Mouse (Mus musculus) forebrain, postnatal 0 days (tissue): ENCODE measurements around the gene BC024978. TPM values are rescaled to one million over a fixed set of nuclear protein-coding genes. Genes with fewer than 3 reads are reported as not detected.

Source experiments
- ATAC-seq: fragments of 200-750 bp; cut with Nextera tagmentation; 2 replicates; pipeline ENCODE4 v1.8.0; 2017; ENCODE audit warnings: mild to moderate bottlenecking, moderate library complexity
- DNase-seq: peaks from one replicate; pipeline ENCODE4 v3.0.0-alpha.2; 2015
- H3K27ac ChIP-seq: fragments of 300-500 bp; sonication (generic); 2 replicates; pipeline ENCODE4 v1.5.1; 2014; ENCODE audit warnings: low read depth, mild to moderate bottlenecking, antibody characterized with exemption, low read length, moderate library complexity, mixed read lengths
- H3K27me3 ChIP-seq: fragments of 300-500 bp; sonication (generic); 2 replicates; pipeline ENCODE4 v1.6.1; 2014; ENCODE audit warnings: mild to moderate bottlenecking, low read length, mixed read lengths; ENCODE audit not compliant: insufficient read depth
- H3K36me3 ChIP-seq: fragments of 300-500 bp; sonication (generic); 2 replicates; pipeline ENCODE4 v1.6.1; 2014; ENCODE audit warnings: mild to moderate bottlenecking, moderate library complexity; ENCODE audit not compliant: insufficient read depth
- H3K4me1 ChIP-seq: fragments of 300-500 bp; sonication (generic); 2 replicates; pipeline ENCODE4 v1.6.1; 2014; ENCODE audit warnings: antibody characterized with exemption; ENCODE audit not compliant: insufficient read depth
- H3K4me2 ChIP-seq: fragments of 300-500 bp; sonication (generic); 2 replicates; pipeline ENCODE4 v1.6.1; 2014; ENCODE audit warnings: low read depth, mild to moderate bottlenecking, moderate library complexity
- H3K4me3 ChIP-seq: fragments of 300-500 bp; sonication (generic); 2 replicates; pipeline ENCODE4 v1.5.1; 2014; ENCODE audit warnings: low read depth, low read length, mixed read lengths
- H3K9ac ChIP-seq: fragments of 300-500 bp; sonication (generic); 2 replicates; pipeline ENCODE4 v1.6.1; 2014; ENCODE audit warnings: mild to moderate bottlenecking
- H3K9me3 ChIP-seq: fragments of 300-500 bp; sonication (generic); 2 replicates; pipeline ENCODE4 v1.6.1; 2016; ENCODE audit warnings: low read length
- CTCF ChIP-seq: sonication (generic); IDR thresholded peaks from 2 replicates; pipeline ENCODE4 v1.5.1; 2016; ENCODE audit warnings: antibody characterized with exemption, control low read depth, low read depth
- WGBS: fragments of 180-500 bp; shearing (Covaris S2); extraction: QIAGEN DNeasy Blood & Tissue Kit; methylation state at CpG from one replicate; pipeline ENCODE4 v1.1.7; 2014; 5-methylcytosine and 5-hydroxymethylcytosine counted together
- polyA plus RNA-seq: library from polyadenylated mRNA; unstranded; fragments of >200 nt; fragmentation: Nextera tagmentation; extraction: Ambion mirVana; gene quantifications from 2 replicates; pipeline ENCODE4 v1.2.1, GENCODE M21; 2015
- total RNA-seq: library from RNA; depleted of rRNA; stranded (reverse); fragments of >200 nt; gene quantifications from 2 replicates; pipeline ENCODE4 v1.2.3, GENCODE M21; 2014

The BC024978 gene
- total and polyA plus RNA-seq, 2 experiments from 2014 or later, result 2.0 to 5.7 TPM

DNA sequence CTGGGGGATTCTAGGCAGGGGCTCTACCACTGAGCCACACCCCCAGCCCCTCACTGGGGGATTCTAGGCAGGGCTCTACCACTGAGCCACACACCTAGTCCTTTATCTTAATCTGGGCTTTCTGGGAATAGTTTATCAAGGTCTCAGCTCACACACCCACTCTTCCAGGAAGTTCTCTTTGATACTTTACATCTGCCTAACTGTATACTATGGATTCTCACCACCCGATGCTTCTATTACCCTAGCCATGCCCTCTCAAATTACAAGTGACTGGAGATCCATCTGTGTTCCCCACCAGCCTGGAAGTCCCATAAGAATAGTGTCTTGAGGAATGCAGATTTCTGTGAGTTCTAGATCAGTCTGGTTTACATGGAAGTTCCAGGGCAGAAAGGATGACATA is 27.0 kb downstream of the BC024978 start:
- H3K4me2 ChIP-seq, result no peak overlapping the region
- H3K4me1 ChIP-seq, result peaks cover 30% of the 10 kb centered on the region
- DNase-seq (no peak), ATAC-seq (no peak)
- peaks cover 38% of the 10 kb centered on the region for H3K36me3 ChIP-seq
- no peaks in the 10 kb centered on the region for H3K9me3 ChIP-seq
- no peak for TF ChIP-seq CTCF
- H3K4me3 ChIP-seq, result no peak overlapping the region
- H3K27ac ChIP-seq, result no peak overlapping the region
- H3K9ac ChIP-seq, result no peak overlapping the region
- H3K27me3 ChIP-seq, result no peaks in the 10 kb centered on the region
- 85% methylated on average over 1 of the region's 1 CpGs for WGBS

DNA sequence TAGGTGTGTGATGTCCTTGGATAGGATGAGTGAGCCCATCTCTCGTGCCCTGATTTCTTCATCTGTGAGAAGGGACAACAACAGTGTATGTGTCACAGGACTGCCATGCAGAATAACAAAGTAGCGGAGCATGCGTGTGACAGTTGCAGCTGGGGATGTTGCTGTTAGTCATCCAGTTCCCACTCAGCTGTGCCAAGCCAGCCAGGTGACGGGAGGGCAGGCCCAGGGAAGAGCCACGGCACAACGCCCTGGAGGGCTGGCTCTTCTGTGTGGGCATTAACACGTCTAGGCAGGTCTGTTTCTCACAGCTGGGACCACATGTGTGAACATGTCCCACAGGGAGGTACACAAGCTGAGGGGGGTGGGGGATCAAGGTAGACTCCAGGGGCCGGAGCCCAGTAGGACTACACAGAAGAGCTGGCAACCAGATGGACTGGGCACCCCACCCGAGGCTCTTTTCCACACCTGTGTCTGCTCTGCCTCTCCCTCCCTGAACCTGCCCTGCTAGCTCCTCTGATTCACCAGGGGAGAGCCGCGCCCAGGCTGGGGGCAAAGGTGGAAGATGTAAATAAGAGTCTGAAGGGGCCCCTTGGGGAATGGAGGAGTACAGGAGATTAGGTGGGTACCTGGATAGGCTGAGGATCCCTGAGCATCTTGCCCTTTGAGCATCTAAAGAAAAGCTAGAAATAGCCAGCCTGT is 29.4 kb downstream of the BC024978 start:
- Histone ChIP-seq H3K27me3 (no peaks in the 10 kb centered on the region), H3K9me3 (no peaks in the 10 kb centered on the region), H3K36me3 (peaks cover 19% of the 10 kb centered on the region; the same call in 1 of the 2 replicates), H3K9ac (peak overlapping the region; percentile 41), H3K4me3 (peak overlapping the region; percentile 13), H3K27ac (no peak overlapping the region), H3K4me2 (peak overlapping the region; percentile 70), H3K4me1 (peaks cover 30% of the 10 kb centered on the region)
- no peak for TF ChIP-seq CTCF
- no peak for ATAC-seq
- DNase-seq, result no peak
- WGBS, result 75% methylated on average over 11 of the region's 11 CpGs

DNA sequence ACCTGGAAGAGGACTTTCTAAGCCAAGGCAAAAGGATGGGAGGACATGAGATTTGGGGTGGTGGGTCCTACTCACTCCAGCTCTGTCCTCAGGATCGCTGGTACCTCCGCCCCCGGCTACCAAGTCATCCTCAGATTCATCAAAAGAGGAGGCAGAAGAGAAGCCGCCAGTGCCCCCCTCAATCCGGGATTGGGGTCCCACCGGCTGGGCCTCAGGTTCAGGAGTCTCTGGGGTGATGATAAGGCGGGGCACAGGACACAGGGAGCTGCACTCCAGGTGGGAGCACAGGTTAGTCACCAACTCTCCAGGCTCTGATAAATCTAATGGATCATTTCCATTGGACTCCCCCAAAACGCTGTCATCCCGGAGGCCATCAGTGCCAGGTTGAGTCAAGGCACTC is 31.7 kb downstream of the BC024978 start:
- no peak for TF ChIP-seq CTCF
- Histone ChIP-seq H3K9me3 (no peaks in the 10 kb centered on the region), H3K27me3 (no peaks in the 10 kb centered on the region), H3K4me1 (peaks cover 30% of the 10 kb centered on the region), H3K36me3 (0 out of 2 replicates have a peak, but pooled peaks cover 9% of the 10 kb centered on the region), H3K4me2 (peak overlapping the region; percentile 70), H3K27ac (no peak overlapping the region), H3K4me3 (peak overlapping the region; percentile 93), H3K9ac (peak overlapping the region; percentile 89)
- WGBS, result 30% methylated on average over 9 of the region's 9 CpGs
- ATAC-seq (no peak), DNase-seq (no peak)

DNA sequence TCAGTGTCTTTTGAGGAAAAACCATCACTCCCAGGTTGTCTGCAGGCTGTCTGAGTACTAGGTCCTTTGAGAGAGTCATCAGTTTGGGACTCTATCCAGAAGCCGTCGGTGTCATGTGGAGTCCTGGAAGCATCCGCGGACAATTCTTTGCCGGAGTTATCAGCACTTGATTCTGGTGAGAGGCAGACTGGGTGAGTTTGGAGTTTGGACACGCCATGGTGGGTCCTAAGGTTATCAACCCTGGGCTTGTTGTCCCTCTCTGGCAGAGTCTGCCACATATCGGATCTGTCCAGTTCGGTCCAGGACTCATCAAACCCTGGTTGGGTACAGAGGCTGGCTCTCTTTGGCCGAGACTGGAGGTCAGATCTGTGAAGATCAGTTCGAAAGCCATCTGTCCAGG is 32.1 kb downstream of the BC024978 start:
- H3K4me2 ChIP-seq, result peak overlapping the region; percentile 70
- DNase-seq, result no peak
- no peaks in the 10 kb centered on the region for H3K9me3 ChIP-seq
- H3K4me3 ChIP-seq, result peak overlapping the region; percentile 93
- H3K27ac ChIP-seq, result peak overlapping the region; percentile 80
- peaks cover 32% of the 10 kb centered on the region for H3K4me1 ChIP-seq
- under 1% methylated on average over 10 of the region's 10 CpGs for WGBS
- no peak for ATAC-seq
- TF ChIP-seq CTCF, result no peak
- no peaks in the 10 kb centered on the region for H3K27me3 ChIP-seq
- H3K36me3 ChIP-seq, result 0 out of 2 replicates have a peak, but pooled peaks cover 9% of the 10 kb centered on the region
- peak overlapping the region; percentile 89 for H3K9ac ChIP-seq

DNA sequence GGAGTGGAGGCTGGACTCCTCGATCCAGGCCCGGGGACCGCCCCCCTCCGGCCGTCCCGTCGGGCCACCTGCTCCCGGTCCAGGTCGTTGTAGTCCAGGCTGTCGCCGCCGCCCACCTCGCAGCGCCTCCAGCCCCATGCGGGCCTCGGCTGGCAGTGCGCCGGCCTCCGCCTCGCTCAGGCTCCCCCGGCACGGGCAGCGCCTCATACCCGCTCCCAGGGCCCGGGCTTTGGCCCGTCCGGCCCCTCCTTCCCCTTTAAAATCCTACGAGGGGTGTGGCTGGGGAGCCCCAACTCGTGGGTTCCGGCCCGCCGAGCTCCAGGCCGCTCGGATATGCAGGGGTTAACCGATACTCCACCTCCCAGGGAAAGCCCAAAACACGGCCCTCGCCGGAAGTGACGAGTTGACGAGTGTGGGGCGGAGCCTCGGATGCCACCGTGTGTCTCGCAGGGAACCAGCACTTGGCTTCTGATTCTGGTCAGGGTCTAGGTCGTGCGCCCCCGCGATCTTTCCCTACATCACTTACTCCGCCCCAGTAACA is 32.8 kb downstream of the BC024978 start, which contains the start of gene Itpkc:
TSS of gene Itpkc (minus strand) at position 381 of the 541 bp plus-strand sequence.
- Histone ChIP-seq H3K36me3 (0 out of 2 replicates have a peak, but pooled peaks cover 9% of the 10 kb centered on the region), H3K9me3 (no peaks in the 10 kb centered on the region), H3K4me2 (peak within 1 kb of the TSS; percentile 70), H3K4me3 (peak within 1 kb of the TSS; percentile 93), H3K9ac (peak within 1 kb of the TSS; percentile 89), H3K27ac (peak within 1 kb of the TSS; percentile 80), H3K4me1 (peaks cover 32% of the 10 kb centered on the region), H3K27me3 (no peaks in the 10 kb centered on the region)
- ATAC-seq (peak; percentile 84), DNase-seq (peak; percentile 95)
- TF ChIP-seq CTCF, result peak; percentile 27
- under 1% methylated on average over 47 of the region's 49 CpGs for WGBS

DNA sequence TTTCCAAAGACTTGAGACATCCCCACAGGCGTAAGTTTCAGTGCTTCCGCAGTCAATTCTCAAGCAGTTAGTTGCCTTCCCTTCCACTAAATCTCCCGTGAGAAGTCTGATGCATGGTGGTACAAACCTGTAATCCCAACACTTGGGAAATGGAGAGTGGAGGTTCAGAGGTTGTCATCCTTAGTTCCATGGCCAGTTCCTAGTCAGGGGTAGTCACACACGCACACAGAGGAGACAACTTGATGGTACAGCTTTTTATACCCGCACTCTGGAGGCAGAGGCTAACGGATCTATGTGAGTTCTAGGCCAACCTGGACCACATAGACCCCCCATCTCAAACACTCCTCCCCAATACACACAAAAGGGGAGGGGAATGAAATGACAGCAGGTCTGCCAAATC is 33.3 kb downstream of the BC024978 start:
- DNase-seq, result no peak
- Histone ChIP-seq H3K4me1 (peaks cover 36% of the 10 kb centered on the region), H3K27ac (peak overlapping the region; percentile 80), H3K9me3 (no peaks in the 10 kb centered on the region), H3K36me3 (0 out of 2 replicates have a peak, but pooled peaks cover 9% of the 10 kb centered on the region), H3K27me3 (no peaks in the 10 kb centered on the region), H3K4me2 (peak overlapping the region; percentile 70), H3K4me3 (peak overlapping the region; percentile 93), H3K9ac (peak overlapping the region; percentile 89)
- no peak for TF ChIP-seq CTCF
- 16% methylated on average over 6 of the region's 6 CpGs for WGBS
- ATAC-seq, result peak; percentile 3; the same call in 1 of the 2 replicates

DNA sequence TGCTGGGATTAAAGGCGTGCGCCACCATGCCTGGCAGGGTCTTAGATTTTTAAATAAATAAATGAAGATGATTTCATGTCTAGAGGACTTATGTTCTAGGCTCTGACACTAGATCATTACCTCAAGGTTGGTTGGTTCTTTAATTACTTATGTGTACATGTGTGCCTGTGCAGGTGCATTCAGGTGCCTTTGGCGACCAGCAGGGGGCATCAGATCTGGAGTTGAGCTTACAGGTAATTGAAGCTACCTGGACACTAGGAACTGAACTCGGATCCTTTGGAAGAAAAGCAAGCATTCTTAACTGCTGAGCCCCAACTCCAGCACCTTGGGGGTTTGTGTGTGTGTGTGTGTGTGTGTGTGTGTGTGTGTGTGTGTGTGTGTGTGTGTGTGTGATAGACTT is 35.2 kb downstream of the BC024978 start:
- H3K9ac ChIP-seq, result no peak overlapping the region
- no peak for ATAC-seq
- H3K36me3 ChIP-seq, result no peaks in the 10 kb centered on the region
- no peak overlapping the region for H3K4me3 ChIP-seq
- 83% methylated on average over 4 of the region's 4 CpGs for WGBS
- peaks cover 26% of the 10 kb centered on the region for H3K4me1 ChIP-seq
- TF ChIP-seq CTCF, result 0 out of 2 replicates have a peak, but pooled peaks have one; percentile 3
- no peak overlapping the region for H3K4me2 ChIP-seq
- H3K9me3 ChIP-seq, result no peaks in the 10 kb centered on the region
- H3K27ac ChIP-seq, result no peak overlapping the region
- DNase-seq, result no peak
- H3K27me3 ChIP-seq, result no peaks in the 10 kb centered on the region
